Mouse (Mus musculus): Measurements from ENCODE around the gene Maats1.

- no peak for TF ChIP-seq GATA1 (IDR thresholded peaks at IDR 0.05; ENCODE audit: borderline replicate concordance, low read length)
- TF ChIP-seq FLI1 (IDR thresholded peaks at IDR 0.05; ENCODE audit: low read length), result no peak
These were observed 23.4 kb upstream of the Maats1 start for GRCm38 (mm10) chr16:38365390-38365789.
